Mouse (Mus musculus): ENCODE data around the gene Lclat1.

DNA sequence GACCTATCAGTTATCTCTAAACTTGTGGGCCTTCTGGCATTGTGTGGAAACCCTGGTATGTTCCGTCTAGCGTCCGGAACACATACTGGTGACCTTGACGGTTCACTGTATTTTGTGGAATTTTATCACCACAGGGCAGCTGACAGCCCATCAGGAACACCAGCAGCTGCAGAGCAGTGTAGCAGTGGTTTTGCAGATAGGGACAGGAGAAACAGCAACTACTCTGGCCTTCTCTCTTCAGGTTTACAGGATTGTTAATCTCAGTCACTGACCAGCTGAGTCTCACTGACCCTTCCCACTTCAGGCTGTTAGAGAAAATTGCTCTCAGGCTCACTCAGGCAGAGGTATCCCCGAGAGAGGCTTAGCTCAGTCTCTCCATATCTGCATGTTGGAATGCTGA, 118.2 kb downstream of the Lclat1 start:
- TF ChIP-seq MAFK (IDR thresholded peaks at IDR 0.05; ENCODE audit: borderline replicate concordance, low read depth, low read length) (no peak), CTCF (IDR thresholded peaks at IDR 0.05 in 2 of 3, conservative IDR thresholded peaks at IDR 0.05 in 1 of 3; ENCODE audit: control insufficient read depth in 1 of 3, insufficient read depth in 1 of 3, low read depth in 2 of 3, low read length in 3 of 3, poor library complexity in 1 of 3, severe bottlenecking in 1 of 3) (no peak), TCF12 (IDR thresholded peaks at IDR 0.05; ENCODE audit: low read depth, low read length) (peak; percentile 82), MAX (IDR thresholded peaks at IDR 0.05; ENCODE audit: low read length) (no peak), SMC3 (IDR thresholded peaks at IDR 0.05; ENCODE audit: low read depth, low read length) (no peak), SIN3A (IDR thresholded peaks at IDR 0.05; ENCODE audit: low read length) (peak; percentile 31), ZC3H11A (IDR thresholded peaks at IDR 0.05; ENCODE audit: low read depth, low read length) (no peak), CHD2 (IDR thresholded peaks at IDR 0.05; ENCODE audit: low read length) (no peak), UBTF (IDR thresholded peaks at IDR 0.05; ENCODE audit: borderline replicate concordance, insufficient read depth, low read depth, low read length) (no peak)

All from MEL (cell line).